Mouse (Mus musculus) midbrain, postnatal 0 days (tissue): ENCODE data around the gene Slc2a13. TPM values are rescaled to one million over a fixed set of nuclear protein-coding genes. Genes with fewer than 3 reads are reported as not detected.

Source experiments
- ATAC-seq: fragments of 200-750 bp; cut with Nextera tagmentation; 2 replicates; pipeline ENCODE4 v1.8.0; 2017; ENCODE audit warnings: moderate number of reproducible peaks, mild to moderate bottlenecking, moderate TSS enrichment, moderate library complexity; ENCODE audit not compliant: low FRiP score
- DNase-seq: peaks from one replicate; pipeline ENCODE4 v3.0.0-alpha.2; 2015; ENCODE audit warnings: low spot score
- H3K27ac ChIP-seq: fragments of 300-500 bp; sonication (generic); 2 replicates; pipeline ENCODE4 v1.5.1; 2014; ENCODE audit warnings: low read depth, mild to moderate bottlenecking, low read length, mixed read lengths
- H3K27me3 ChIP-seq: fragments of 300-500 bp; sonication (generic); 2 replicates; pipeline ENCODE4 v1.6.1; 2014; ENCODE audit warnings: low read length, control low read depth, mixed read lengths; ENCODE audit not compliant: insufficient read depth
- H3K36me3 ChIP-seq: fragments of 300-500 bp; sonication (generic); 2 replicates; pipeline ENCODE4 v1.6.1; 2014; ENCODE audit warnings: low read length, control low read depth, mixed read lengths; ENCODE audit not compliant: insufficient read depth
- H3K4me1 ChIP-seq: fragments of 300-500 bp; sonication (generic); 2 replicates; pipeline ENCODE4 v1.6.1; 2014; ENCODE audit warnings: mild to moderate bottlenecking, control low read depth, antibody characterized with exemption, low read length, mixed read lengths; ENCODE audit not compliant: insufficient read depth
- H3K4me2 ChIP-seq: fragments of 300-500 bp; sonication (generic); 2 replicates; pipeline ENCODE4 v1.6.1; 2014; ENCODE audit warnings: low read depth, mild to moderate bottlenecking, low read length, mixed read lengths; ENCODE audit not compliant: poor library complexity, severe bottlenecking
- H3K4me3 ChIP-seq: fragments of 300-500 bp; sonication (generic); 2 replicates; pipeline ENCODE4 v1.5.1; 2014; ENCODE audit warnings: low read depth, mild to moderate bottlenecking, low read length, moderate library complexity
- H3K9ac ChIP-seq: fragments of 300-500 bp; sonication (generic); replicated peaks from 2 replicates; pipeline ENCODE4 v1.6.1; 2014; ENCODE audit warnings: mild to moderate bottlenecking, low read length, moderate library complexity, mixed read lengths; ENCODE audit not compliant: poor library complexity, severe bottlenecking
- H3K9me3 ChIP-seq: fragments of 300-500 bp; sonication (generic); 2 replicates; pipeline ENCODE4 v1.6.1; 2016; ENCODE audit warnings: low read length, control low read depth
- CTCF ChIP-seq: IDR thresholded peaks from 2 replicates; pipeline ENCODE4 v1.5.1; 2016; ENCODE audit warnings: antibody characterized with exemption, mild to moderate bottlenecking
- WGBS: fragments of 180-500 bp; shearing (Covaris S2); extraction: QIAGEN DNeasy Blood & Tissue Kit; methylation state at CpG from one replicate; pipeline ENCODE4 v1.1.7; 2014; 5-methylcytosine and 5-hydroxymethylcytosine counted together
- polyA plus RNA-seq: library from polyadenylated mRNA; unstranded; fragments of >200 nt; fragmentation: Nextera tagmentation; extraction: Ambion mirVana; gene quantifications from 2 replicates; pipeline ENCODE4 v1.2.1, GENCODE M21; 2015
- total RNA-seq: library from RNA; depleted of rRNA; stranded (reverse); fragments of >200 nt; gene quantifications from 2 replicates; pipeline ENCODE4 v1.2.3, GENCODE M21; 2014

Gene Slc2a13
- total and polyA plus RNA-seq, 2 experiments from 2014 or later, result 3.3 to 29.2 TPM

DNA sequence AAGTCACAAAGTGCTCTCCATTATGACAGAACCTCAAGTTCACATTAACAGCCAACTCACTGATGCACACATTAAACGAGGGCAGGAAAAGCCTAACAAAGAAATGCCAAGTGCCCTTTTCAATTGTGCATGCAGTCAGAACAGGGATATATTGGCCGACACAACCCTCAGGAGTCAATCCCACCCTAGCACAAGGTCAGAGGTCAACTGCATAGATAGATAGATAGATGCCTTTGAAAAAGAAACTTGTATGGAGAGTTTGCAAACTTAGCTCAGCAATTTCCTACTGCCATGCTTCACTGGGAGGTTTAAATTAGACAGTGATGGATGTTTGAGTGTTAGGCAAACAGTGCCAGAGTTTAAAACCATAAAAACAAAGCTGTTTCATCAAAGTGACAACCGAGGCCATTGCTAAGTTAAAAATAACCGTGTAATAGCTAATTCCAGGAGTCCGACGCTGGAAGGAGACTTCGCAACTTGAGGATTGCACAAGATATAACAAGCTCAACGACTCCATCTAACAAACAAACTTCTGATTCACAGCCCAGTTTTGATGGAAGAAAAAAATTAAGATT is 194.2 kb downstream of the Slc2a13 start:
- Histone ChIP-seq H3K27ac (no peak overlapping the region), H3K4me1 (no peaks in the 10 kb centered on the region), H3K4me3 (no peak overlapping the region), H3K9ac (no peak overlapping the region), H3K36me3 (no peaks in the 10 kb centered on the region), H3K9me3 (no peaks in the 10 kb centered on the region), H3K27me3 (no peaks in the 10 kb centered on the region), H3K4me2 (no peak overlapping the region)
- DNase-seq (no peak), ATAC-seq (no peak)
- 60% methylated on average over 8 of the region's 8 CpGs for WGBS
- no peak for TF ChIP-seq CTCF

DNA sequence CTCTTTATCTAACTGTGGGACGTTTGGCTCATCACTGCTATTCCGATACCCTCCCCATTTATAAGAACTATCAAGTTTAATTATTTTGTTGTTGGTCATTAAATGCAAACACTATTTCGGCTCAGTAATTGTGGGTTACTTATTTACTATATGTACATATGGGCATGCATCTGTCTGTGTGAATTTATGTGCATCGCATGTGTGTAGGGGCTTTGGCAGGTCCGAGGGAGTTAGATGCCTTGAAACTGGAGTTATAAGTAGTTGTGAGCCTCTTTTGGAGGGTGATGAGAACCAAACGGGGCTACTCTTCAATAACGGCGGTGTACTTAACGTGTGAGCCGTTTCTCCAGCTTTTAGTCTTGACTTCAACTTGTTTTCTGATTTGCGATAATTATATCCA is 195.5 kb downstream of the Slc2a13 start:
- DNase-seq (no peak), ATAC-seq (no peak)
- no peak for TF ChIP-seq CTCF
- Histone ChIP-seq H3K36me3 (no peaks in the 10 kb centered on the region), H3K9me3 (no peaks in the 10 kb centered on the region), H3K27ac (no peak overlapping the region), H3K4me1 (no peaks in the 10 kb centered on the region), H3K4me2 (no peak overlapping the region), H3K4me3 (no peak overlapping the region), H3K27me3 (no peaks in the 10 kb centered on the region), H3K9ac (no peak overlapping the region)
- WGBS, result 83% methylated on average over 11 of the region's 11 CpGs

DNA sequence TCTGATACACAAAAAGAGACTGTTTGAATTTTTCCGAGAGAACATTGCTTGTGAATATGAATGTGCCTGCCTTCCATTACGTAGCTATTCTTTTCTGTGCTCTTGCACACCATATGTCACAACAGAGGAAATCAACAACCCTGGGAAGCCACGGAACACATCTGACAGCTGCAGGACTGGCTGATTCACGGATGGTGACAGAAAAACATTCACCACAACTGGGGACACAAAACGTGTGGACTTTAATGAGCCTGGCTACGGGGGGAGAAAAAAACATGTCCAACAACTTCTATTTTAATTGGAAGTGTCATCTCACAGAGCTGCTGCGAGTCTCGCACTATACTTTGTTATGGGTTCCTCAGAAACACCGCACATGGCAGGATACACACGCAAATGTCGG is 196.0 kb downstream of the Slc2a13 start:
- no peak overlapping the region for H3K27ac ChIP-seq
- no peaks in the 10 kb centered on the region for H3K9me3 ChIP-seq
- ATAC-seq, result no peak
- no peak for TF ChIP-seq CTCF
- H3K36me3 ChIP-seq, result no peaks in the 10 kb centered on the region
- no peak overlapping the region for H3K4me3 ChIP-seq
- H3K27me3 ChIP-seq, result no peaks in the 10 kb centered on the region
- H3K4me1 ChIP-seq, result no peaks in the 10 kb centered on the region
- no peak overlapping the region for H3K4me2 ChIP-seq
- H3K9ac ChIP-seq, result no peak overlapping the region
- WGBS, result 40% methylated on average over 11 of the region's 11 CpGs
- no peak for DNase-seq

DNA sequence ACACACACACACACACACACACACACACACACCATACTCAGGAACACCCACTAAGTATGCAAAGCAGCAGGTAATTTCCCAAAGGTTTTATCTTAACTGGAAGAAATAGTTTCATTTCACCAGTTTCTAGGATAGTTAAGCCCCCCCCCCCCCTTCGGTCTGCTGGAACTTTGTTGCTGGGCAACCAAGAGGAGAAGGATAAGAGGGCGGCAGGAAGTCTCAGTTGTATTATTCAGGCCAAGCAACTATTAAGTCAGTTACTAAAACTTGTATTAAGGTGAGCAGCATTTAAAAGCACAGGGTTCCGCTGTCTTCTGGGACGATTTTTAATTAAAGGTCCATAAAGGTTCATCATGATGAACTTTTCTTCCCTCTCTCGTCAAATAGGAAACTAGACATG is 198.6 kb downstream of the Slc2a13 start:
- H3K27me3 ChIP-seq, result no peaks in the 10 kb centered on the region
- no peak for ATAC-seq
- no peak overlapping the region for H3K9ac ChIP-seq
- no peaks in the 10 kb centered on the region for H3K36me3 ChIP-seq
- no peak for TF ChIP-seq CTCF
- H3K9me3 ChIP-seq, result no peaks in the 10 kb centered on the region
- no peaks in the 10 kb centered on the region for H3K4me1 ChIP-seq
- no peak overlapping the region for H3K4me2 ChIP-seq
- no peak overlapping the region for H3K4me3 ChIP-seq
- no peak overlapping the region for H3K27ac ChIP-seq
- peak; percentile 42 for DNase-seq
- WGBS, result 21% methylated on average over 5 of the region's 5 CpGs

DNA sequence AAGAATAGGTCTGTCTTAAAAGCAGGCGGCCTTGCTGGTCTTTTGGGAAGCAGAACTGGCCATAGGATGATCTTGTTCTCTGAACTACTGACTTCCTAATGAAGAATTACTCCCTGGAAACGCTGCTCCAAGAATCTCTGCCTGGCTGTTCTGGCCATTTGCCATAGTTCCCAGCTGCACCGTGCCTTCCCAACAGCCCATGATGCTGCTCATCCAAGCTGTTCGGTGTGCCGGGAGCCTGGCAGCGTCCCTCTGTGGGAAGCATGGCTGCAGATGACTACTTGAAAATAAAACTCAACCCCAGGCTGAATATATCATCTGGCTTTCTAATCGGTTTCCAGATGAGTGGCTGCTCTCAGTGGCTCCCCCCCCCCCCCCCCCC is 199.9 kb downstream of the Slc2a13 start:
- WGBS, result 32% methylated on average over 7 of the region's 7 CpGs
- TF ChIP-seq CTCF, result no peak
- Histone ChIP-seq H3K4me3 (no peak overlapping the region), H3K9ac (no peak overlapping the region), H3K4me2 (no peak overlapping the region), H3K27ac (0 out of 2 replicates have a peak overlapping the region, but pooled peaks have one; percentile 51), H3K27me3 (no peaks in the 10 kb centered on the region), H3K9me3 (no peaks in the 10 kb centered on the region), H3K36me3 (no peaks in the 10 kb centered on the region), H3K4me1 (no peaks in the 10 kb centered on the region)
- ATAC-seq (no peak), DNase-seq (peak; percentile 91)

- no peaks in the 10 kb centered on the region for H3K4me1 ChIP-seq
- ATAC-seq, result no peak
- H3K27ac ChIP-seq, result 0 out of 2 replicates have a peak overlapping the region, but pooled peaks have one; percentile 51
- no peak overlapping the region for H3K9ac ChIP-seq
- H3K4me2 ChIP-seq, result no peak overlapping the region
- no peak for DNase-seq
- no peak for TF ChIP-seq CTCF
- no peaks in the 10 kb centered on the region for H3K27me3 ChIP-seq
- H3K9me3 ChIP-seq, result no peaks in the 10 kb centered on the region
- H3K4me3 ChIP-seq, result no peak overlapping the region
- 61% methylated on average over 9 of the region's 9 CpGs for WGBS
- H3K36me3 ChIP-seq, result no peaks in the 10 kb centered on the region
Observed at GRCm38 (mm10) chr15:91372464-91373202, 200.4 kb downstream of the Slc2a13 start.
